Mouse (Mus musculus) E14TG2a.4 (cell line): ENCODE results near the gene Gm2042.
"Not testable (repeated sequence)": the region's sequence is repeated elsewhere in the genome, so short reads cannot be mapped to it uniquely, and the experiment has no call there.

Experiments
- H3K27me3 ChIP-seq: 2 replicates; pipeline ENCODE4 v1.6.1; 2014; ENCODE audit warnings: low read length, control low read depth; ENCODE audit not compliant: insufficient read depth
- H3K36me3 ChIP-seq: 2 replicates; pipeline ENCODE4 v1.6.1; 2014; ENCODE audit warnings: low read length, control low read depth; ENCODE audit not compliant: insufficient read depth
- H3K4me1 ChIP-seq: replicated peaks from 2 replicates; pipeline ENCODE4 v1.6.1; 2014; ENCODE audit warnings: low read depth, low read length, control low read depth
- H3K4me3 ChIP-seq: replicated peaks from 2 replicates; pipeline ENCODE4 v1.5.1; 2014; ENCODE audit warnings: mild to moderate bottlenecking, low read length
- H3K9me3 ChIP-seq: 2 replicates; pipeline ENCODE4 v1.6.1; 2014; ENCODE audit warnings: low read length, control low read depth
- CTCF ChIP-seq: conservative IDR thresholded peaks from 2 replicates; pipeline ENCODE4 v1.5.1; 2014; ENCODE audit warnings: low read length

Gm2042 gene

GRCm38 (mm10) chr12:87953780-87954179 lies at the start of gene Gm2042:
Gene Gm2042, plus strand, starts transcription at chr12:87954080.
- not testable (repeated sequence) for H3K27me3 ChIP-seq, H3K9me3 ChIP-seq

GRCm38 (mm10) chr12:87919721-87920120 lies 34.2 kb upstream of the Gm2042 start, which contains the start of gene Gm2035:
Gene Gm2035, minus strand, starts transcription at chr12:87919857.
- not testable (repeated sequence) for H3K27me3 ChIP-seq, H3K36me3 ChIP-seq, H3K4me1 ChIP-seq, H3K9me3 ChIP-seq, H3K4me3 ChIP-seq

More at GRCm38 (mm10) chr12:87953780-87954179, at the start of gene Gm2042:
- not testable (repeated sequence) for H3K4me3 ChIP-seq, H3K4me1 ChIP-seq, H3K36me3 ChIP-seq

DNA sequence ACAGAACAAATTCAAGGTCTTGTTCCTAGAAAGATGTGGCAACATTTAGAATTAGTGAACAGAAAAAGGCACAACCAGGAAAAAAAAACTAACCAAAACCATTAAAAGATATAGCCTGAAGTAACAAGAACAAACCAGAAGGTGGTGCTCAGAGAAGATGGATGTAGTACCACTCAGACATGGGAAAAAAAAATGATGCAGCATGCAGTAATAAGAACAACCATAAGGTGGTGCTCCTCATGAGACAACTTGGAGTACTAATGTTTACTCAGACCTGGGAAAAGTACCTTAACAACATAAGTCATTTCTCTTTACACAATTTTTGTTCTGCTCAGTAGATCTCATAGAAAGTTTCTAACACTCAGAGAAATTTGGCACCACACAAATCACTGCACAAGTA lies 30.1 kb downstream of the Gm2042 start:
- H3K36me3 ChIP-seq, H3K4me1 ChIP-seq: not testable (repeated sequence)
- TF ChIP-seq CTCF, result 0 out of 2 replicates have a peak, but pooled peaks have one; percentile 8

GRCm38 (mm10) chr12:88004118-88004517 lies 50.2 kb downstream of the Gm2042 start:
- H3K27me3 ChIP-seq, H3K9me3 ChIP-seq, H3K4me3 ChIP-seq, H3K4me1 ChIP-seq, H3K36me3 ChIP-seq: not testable (repeated sequence)

More for the DNA sequence above, 30.1 kb downstream of the Gm2042 start:
- H3K9me3 ChIP-seq, H3K4me3 ChIP-seq, H3K27me3 ChIP-seq: not testable (repeated sequence)
